Mouse (Mus musculus) layer of hippocampus, postnatal 25 days (tissue): ENCODE measurements at regions not wholly inside any gene's neighbourhood (a gene's known extent, or its start where the extent isn't known, plus 50 kb on each side); places are given as distances from the start of the nearest gene placed in this dataset.

Experiments used
- DNase-seq, 2 experiments: peaks; one replicate each; pipeline ENCODE4 v3.0.0; 2022; ENCODE audit warnings: mixed read lengths in 2 of 2, low spot score in 1 of 2; ENCODE audit errors: extremely low spot score in 1 of 2

DNA sequence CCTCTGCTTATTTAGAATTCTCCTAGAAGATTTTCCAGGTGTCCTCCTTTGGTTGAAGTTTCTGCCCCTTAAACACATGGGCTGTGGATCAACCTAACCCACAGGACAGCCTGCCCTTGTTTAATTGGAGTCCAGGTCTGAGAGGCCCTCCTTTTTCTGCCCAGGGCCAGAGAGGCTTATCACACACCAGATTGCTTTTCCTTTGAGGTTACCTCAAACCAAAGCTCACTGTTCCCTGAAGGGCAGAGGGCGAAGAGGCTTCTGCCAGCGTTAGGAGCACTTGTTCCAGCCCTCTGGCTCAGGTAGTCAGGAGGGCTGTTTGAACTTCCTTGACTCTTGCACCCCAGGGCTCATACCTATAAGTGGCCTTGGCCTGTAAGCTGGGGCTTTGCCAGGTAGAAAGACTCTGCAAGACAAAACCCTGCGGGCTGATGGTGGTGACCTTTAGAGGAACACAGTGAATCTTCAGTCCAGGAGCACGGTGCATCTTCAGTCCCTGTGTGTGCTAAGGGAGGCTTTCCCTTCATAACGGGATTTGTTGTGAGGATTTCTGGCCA lies 81.1 kb upstream of the Plcl2 start:
- DNase-seq, result no peak

DNA sequence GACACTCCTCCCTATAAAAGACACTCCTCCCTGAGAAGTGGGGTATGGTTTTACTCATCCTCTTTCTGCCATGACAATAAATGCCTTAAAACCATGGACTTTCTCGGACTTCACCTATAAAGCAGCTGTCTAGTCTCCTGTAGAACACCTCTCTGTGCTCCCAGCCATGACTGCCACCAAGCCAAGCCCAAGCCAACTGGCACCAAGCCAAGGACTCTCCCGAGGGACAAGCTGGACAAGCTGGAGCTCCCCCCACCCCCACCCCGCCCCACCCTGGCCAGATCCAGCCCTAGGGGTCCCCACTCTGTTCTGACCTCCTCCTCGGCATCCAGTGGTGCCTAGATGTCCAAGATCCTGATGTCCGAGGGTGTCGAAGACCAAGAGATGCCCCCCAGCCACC lies 76.6 kb upstream of the Plcl2 start:
- DNase-seq, result no peak

DNA sequence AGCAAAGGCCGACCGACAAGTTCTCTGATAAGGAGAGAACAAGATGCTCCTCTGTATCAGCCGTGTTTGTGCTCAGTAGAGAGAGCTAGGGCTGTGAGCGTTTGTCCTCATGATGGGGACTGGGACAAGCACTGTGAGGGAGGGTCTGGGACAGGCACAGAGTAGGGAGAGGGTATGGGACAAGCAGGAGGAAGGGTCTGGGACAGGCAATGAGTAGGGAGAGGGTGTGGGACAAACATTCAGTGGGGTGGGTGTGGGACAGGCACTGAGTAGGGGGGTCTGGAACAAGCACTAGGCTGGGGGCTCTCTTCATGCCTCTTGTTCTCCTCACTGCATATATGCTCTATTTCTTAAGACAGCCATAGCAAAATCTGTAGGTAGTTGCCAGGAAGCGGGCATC lies 70.2 kb upstream of the Plcl2 start:
- no peak for DNase-seq

DNA sequence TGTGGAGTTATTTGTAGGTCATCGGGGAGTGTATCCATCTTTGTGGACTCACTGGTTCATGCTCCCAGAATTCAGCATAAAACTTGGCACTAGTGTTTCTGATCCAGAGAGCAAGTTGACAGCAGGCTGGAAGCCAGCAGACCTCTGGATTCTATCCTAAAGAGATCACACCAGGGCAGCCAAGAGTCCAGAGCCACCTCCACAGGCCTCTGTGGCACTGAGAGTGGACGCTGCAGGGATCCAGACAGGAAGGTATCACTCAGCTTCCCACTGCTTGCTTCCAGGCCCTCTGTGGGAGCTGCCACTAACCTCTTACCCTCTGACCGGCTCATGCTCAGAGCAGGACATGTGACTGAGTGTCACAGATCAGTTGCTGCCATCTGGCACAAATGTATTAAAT lies 69.8 kb upstream of the Plcl2 start:
- DNase-seq, result no peak

DNA sequence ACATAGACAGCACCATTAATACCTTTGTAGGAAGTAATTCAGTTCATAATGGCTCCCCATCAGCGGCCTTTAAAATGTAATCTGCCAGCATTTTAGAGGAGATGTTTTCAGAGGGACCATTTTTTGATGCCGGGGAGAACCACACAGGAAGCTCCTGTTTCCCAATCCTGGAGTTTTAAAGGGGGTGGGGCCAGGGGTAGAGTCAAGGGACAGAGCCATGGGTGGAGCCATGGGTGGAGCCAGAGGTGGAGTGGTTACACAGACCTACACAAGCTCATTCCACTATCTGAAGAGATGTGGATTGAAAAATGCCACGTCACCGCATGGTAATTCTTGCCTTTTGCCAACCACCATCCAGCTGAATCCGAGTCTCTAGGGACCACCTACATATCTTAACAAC lies 67.1 kb upstream of the Plcl2 start:
- no peak for DNase-seq

DNA sequence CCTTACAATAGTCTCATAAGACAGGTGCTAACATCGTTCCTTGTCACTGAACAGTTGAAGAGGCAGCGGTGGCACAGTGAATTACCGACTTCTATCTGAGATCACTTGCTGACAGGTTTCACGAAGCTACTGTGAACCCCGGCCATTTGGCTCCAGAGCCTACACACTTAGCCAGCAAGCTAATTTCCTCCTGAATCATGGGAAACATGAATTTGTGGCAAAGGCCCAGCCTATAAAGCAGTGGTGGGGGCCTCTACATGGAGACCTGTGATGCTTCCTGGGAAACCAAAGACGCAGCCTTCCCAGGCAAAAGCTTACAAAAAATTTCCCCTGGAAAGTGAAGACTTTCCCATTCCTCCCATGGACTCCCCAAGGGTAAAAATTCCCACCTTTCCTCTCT lies 66.3 kb upstream of the Plcl2 start:
- DNase-seq, result no peak

DNA sequence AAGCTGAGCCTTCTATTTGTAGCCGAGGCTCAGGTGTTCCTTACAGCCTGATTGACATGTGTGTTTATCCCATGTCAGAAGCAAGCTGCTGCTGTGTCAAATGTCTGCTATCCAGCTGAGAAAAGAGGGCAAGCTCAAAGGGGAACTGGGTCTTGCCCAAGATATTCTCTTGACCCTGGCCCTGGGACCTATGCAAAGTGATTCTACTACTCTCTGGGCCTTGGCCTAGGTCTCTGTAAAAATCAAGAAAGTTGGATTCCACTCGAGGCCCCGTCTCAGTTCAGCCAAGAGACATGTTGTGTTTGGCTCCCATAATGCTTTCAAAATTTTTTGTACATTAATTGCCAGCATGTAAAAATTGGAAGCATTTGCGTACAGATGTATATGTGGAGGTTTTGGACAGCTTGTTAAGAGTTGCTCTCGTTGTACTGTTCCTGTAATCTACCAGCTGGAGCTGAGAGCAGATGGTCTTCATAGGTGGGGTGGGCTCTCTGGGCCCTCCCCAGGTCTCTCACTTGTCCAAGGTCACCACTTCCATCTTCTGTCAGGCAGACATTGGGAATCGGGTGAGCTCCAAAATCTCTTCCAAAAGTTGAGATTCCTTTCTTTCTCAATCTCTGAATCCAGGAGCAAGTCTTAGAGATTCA lies 65.7 kb upstream of the Plcl2 start:
- no peak for DNase-seq

DNA sequence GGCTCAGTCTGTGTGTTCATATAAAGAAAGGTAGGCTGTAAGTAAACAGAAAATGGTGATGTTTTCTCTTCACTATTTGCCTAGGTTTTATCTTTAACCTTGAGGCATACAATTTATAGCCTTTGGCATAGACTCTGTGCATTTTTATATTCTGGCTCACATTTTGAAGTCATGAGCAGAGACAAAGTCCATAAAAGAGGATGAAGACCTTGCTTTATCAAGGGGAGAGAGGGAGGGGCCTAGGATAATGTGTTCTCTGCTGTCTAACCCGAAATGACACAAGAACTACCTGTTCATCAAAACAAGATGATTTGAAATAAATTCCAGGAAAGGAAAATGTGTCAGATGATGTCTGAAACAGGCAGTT lies 65.2 kb upstream of the Plcl2 start:
- no peak for DNase-seq

DNA sequence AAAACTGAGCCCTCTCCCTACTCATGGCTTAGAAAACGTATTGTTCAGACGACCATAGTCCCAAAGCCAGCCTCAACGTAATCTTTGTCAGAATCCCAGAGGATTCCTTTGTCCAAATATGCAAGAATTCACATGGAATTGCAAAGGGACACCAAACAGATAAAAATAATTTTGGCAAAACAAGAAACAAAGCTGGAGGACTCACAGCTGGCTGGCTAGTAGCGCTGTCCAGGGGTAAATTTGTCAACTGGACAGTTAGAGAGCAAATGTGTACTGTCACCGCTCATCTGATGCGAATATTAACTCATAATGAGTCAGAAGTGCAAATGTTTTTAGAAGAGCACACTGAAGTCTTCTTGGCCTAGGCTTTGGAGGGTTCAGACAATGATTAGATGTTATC lies 60.5 kb upstream of the Plcl2 start:
- no peak for DNase-seq

DNA sequence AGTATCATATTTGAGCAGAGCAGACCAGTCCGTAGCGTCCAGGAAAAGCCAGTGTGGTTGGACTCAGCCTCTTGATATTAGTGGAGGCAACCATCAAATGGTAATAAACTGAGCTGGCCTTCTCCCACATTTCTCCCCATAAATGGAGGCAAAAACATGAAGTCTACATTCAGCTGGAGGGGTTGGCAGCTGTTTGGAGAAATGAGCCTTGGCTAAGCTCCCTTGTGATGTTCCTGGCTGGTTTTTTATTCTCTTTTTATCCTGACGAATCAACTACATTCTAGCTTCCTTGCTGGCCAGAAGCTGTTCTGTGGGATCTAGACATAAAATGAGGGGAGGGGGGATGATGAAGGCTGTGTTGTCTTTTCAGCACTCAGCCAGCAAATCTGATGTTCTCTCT lies 57.6 kb upstream of the Plcl2 start:
- DNase-seq, result no peak

DNA sequence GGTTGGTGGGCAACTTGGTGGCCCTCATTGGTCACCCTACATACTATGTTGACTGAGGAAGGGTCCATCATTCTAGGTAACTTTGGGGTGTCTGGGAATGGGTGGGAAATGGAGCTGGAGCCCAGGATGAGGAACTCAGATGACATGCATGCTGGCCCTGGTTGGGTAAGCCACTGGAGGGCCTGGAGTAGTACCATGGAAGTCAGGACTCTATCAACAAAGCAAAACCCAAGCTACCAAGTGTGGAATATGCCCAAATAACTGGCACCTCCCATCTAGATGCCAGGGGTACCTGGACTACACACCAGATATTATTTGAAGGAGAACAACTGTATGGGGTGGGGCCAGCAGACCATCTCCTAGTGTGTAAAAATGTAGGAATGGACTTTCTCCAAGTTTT lies 55.7 kb upstream of the Plcl2 start:
- DNase-seq, result no peak

DNA sequence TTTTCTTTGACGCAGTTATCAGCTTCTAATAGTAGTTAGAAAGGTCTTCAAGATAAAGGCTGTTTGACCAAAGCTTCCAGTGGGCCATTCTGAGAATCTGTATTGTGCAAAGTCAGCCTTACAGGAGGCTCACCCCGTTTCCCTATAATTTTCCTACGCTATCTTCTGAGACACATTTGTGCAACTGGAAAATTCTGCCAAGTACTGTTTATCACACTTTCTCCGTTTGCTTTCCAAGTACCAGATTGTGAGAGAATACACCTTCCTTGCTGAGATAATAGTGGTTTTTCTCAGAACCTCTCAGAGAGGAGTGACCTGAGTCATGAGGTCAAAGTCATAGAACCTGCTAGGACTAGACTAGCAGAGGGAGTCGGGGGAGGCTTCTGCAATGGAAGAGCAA lies 55.2 kb upstream of the Plcl2 start:
- no peak for DNase-seq

DNA sequence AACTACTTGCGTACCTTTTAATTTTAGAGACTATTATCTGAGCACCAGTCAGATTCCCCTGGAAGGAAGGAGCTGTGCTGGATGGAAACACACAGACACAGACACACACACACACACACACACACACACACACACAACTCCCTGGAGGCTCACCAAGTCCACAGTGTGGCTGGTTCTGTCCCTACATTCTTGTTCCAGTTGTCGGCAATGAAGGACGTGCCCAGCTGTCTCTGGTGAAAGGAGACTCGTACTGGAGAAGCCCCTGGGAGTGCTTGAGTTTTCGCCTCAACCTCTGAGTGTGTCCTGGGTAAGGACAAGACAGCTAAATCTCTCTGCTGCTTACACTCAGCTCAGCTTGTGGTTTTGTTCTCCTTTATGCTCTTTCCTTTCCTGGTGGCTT lies 54.3 kb upstream of the Plcl2 start:
- DNase-seq, result no peak

DNA sequence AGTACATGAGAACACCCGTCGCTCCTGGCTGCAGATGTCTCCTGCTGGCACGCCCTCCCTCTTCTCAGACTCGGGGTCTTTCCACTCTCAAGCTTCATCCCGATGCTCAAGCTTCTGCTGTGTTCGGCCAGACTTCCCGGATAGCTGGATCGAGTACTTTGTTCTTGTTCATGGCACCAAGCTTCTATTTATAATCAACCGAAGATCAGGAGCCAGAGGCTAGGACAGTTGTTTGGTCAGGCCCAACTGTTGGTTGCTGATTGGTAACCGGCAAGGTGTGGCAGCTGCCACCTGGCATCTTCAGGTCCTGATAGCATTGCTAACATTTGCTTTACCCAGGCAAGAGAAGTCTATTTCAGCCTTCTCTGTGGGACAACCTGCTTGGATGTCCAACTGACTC lies 53.5 kb upstream of the Plcl2 start:
- DNase-seq, result no peak

DNA sequence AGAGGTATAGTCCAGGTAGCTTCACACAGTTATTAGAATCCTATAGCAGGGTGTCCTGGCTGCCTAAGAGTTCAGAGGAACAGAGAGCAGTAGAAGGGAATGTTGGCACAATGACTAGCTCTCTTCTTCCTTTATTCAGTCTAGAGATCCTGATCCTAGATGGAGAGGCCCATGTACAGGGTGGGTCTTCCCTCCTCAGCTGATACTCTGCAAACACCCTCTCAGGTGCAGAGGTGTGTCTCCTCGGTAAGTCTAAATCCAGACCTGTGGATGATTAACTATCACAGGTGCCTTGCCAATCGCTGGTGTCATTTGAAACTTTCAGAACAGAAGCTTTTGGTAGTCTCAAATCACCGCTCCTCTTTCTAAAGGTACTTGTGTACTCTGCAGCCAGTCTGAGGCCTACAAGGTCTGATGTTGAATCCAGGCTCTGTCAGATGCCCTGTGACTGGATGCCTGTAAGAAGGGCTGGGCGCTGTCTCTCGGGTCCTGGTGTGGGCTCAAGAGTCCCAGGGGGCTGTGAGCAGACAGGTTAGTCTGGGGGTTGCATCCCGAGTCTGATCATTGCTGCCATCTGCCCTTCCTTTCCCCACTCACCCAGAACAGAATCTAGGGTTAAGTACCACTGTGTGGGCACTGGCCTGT lies 52.0 kb upstream of the Plcl2 start:
- DNase-seq, result no peak

DNA sequence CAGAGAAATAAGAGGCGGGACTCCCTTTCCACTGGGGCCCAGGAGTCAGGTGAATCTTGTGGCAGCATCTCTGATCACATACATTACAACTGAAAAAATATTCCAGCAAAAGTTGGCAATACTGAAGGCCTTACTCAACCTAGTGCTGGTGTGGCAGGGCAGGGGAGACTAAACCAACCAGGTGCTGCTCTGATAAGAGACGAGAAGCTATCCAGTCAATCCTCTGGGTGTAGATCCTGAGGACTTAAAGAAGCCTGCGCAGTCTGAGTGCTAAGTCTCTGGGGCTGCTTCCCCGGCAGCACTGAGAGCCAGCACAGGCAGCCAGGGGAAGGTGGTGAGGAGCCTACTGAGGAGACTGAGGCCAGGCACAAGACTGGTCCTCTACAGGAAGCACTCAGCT lies 51.0 kb upstream of the Plcl2 start:
- no peak for DNase-seq
